Mouse (Mus musculus) WW6 (cell line): ENCODE measurements around the gene Enkd1.

ENCODE experiments used
- DNase-seq: peaks from one replicate; pipeline ENCODE4 v3.0.0-alpha.2; 2013; ENCODE audit warnings: low read depth, low spot score

The Enkd1 gene

GRCm38 (mm10) chr8:105702001-105702401 is 6.0 kb downstream of the Enkd1 start:
- no peak for DNase-seq

GRCm38 (mm10) chr8:105700966-105701824 is 6.8 kb downstream of the Enkd1 start, which contains the start of the genes Acd and Pard6a:
Acd (minus strand) TSS chr8:105701102.
Pard6a (plus strand) TSS chr8:105701148.
- peak; percentile 94 for DNase-seq

GRCm38 (mm10) chr8:105700566-105700965 is 7.4 kb downstream of the Enkd1 start:
- DNase-seq = no peak

GRCm38 (mm10) chr8:105699488-105700215 is 8.4 kb downstream of the Enkd1 start:
- no peak for DNase-seq

GRCm38 (mm10) chr8:105698734-105699133 is 9.3 kb downstream of the Enkd1 start:
- no peak for DNase-seq

- no peak for DNase-seq
Observed at GRCm38 (mm10) chr8:105697196-105697780, 10.7 kb downstream of the Enkd1 start.

- no peak for DNase-seq
Observed at GRCm38 (mm10) chr8:105695080-105695780, 12.8 kb downstream of the Enkd1 start.

- no peak for DNase-seq
Observed at GRCm38 (mm10) chr8:105694051-105694799, 13.8 kb downstream of the Enkd1 start.

- no peak for DNase-seq
Observed at GRCm38 (mm10) chr8:105693648-105694047, 14.4 kb downstream of the Enkd1 start.

GRCm38 (mm10) chr8:105692449-105693182 is 15.4 kb downstream of the Enkd1 start:
- no peak for DNase-seq

GRCm38 (mm10) chr8:105690978-105691377 is 17.0 kb downstream of the Enkd1 start:
- DNase-seq = no peak

GRCm38 (mm10) chr8:105689983-105690360 is 18.0 kb downstream of the Enkd1 start:
- no peak for DNase-seq

GRCm38 (mm10) chr8:105689256-105689982 is 18.6 kb downstream of the Enkd1 start:
- no peak for DNase-seq

- DNase-seq = no peak
Observed at GRCm38 (mm10) chr8:105688242-105688752, 19.7 kb downstream of the Enkd1 start.

- DNase-seq = no peak
Observed at GRCm38 (mm10) chr8:105687512-105687911, 20.5 kb downstream of the Enkd1 start.

GRCm38 (mm10) chr8:105686551-105686950 is 21.5 kb downstream of the Enkd1 start:
- no peak for DNase-seq

- DNase-seq = peak; percentile 80
Observed at GRCm38 (mm10) chr8:105685796-105686308, 22.2 kb downstream of the Enkd1 start, which contains the start of gene Carmil2. Carmil2 (plus strand) TSS chr8:105686274.

- no peak for DNase-seq
Observed at GRCm38 (mm10) chr8:105685325-105685724, 22.7 kb downstream of the Enkd1 start.

- no peak for DNase-seq
Observed at GRCm38 (mm10) chr8:105677891-105678290, 30.1 kb downstream of the Enkd1 start.
